Mouse (Mus musculus) embryo, embryonic 11.5 days (tissue): Measurements from ENCODE around the gene Gtf2h3.
"Not testable (repeated sequence)": the region's sequence is repeated elsewhere in the genome, so short reads cannot be mapped to it uniquely, and the experiment has no call there.

Experiments used
- DNase-seq: peaks from one replicate; pipeline ENCODE4 v3.0.0-alpha.2; 2012; ENCODE audit warnings: low read depth, low spot score

Gene Gtf2h3

DNA sequence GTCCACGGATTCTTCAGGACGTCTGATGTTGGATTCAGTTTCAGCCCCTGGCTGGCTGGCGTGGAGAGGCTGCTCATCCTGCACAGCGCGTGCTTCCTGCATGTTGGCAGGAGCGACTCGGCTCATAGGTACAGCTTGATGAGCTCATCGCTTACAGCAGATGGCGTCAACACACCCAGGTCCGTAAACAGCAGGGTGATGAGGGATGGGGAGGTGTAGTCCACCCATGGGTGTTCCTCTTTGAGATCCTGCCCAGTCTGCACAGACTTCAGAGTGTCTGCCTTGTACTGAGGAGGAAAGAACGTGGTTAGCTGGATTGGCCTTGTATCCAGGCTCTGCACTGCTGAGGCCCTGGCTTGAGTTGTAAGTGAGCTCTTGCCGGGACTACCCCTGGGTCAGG, 7.9 kb upstream of the Gtf2h3 start:
- no peak for DNase-seq

- DNase-seq = no peak
These were observed 3.5 kb upstream of the Gtf2h3 start for GRCm38 (mm10) chr5:124575467-124575866.

DNA sequence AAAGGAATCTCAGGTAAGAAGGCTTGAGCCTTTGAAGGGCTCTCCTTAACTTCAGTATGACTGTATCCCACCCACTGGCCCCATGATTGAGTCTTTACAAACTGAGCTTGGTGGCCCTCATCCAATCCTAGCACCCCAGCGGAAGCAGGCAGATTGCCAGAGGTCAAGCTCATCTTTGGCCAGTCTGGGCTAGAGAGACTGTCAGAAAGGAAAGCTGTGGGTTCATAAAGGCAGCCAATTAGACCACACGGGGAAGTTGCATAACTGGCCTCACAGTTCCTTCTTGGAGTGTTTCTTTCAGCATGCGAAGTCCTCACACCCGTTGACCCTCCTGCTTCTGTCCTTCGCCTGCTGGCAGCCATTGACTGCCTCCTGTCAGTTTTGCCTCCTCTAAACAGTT, 3.6 kb downstream of the Gtf2h3 start:
- DNase-seq = no peak

DNA sequence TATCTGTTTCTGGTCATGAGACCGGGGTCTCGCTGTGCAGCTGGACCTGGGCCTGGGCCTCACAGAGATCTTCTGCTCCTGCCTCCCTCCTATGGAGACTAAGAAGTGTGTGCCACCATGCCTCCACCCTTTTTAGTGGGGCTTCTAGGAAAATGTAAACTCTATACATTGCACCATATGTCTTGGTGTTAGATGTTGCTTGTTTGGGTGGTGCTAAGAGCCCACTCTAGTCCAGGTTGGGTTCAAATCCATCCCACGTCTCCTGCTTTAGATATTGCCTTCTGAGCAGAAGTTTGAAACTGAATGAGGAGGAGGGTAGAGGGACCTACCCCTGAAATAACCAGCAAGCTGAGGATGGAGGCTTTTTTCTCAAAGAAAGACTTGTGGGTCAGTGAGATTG, 13.8 kb downstream of the Gtf2h3 start:
- no peak for DNase-seq

DNA sequence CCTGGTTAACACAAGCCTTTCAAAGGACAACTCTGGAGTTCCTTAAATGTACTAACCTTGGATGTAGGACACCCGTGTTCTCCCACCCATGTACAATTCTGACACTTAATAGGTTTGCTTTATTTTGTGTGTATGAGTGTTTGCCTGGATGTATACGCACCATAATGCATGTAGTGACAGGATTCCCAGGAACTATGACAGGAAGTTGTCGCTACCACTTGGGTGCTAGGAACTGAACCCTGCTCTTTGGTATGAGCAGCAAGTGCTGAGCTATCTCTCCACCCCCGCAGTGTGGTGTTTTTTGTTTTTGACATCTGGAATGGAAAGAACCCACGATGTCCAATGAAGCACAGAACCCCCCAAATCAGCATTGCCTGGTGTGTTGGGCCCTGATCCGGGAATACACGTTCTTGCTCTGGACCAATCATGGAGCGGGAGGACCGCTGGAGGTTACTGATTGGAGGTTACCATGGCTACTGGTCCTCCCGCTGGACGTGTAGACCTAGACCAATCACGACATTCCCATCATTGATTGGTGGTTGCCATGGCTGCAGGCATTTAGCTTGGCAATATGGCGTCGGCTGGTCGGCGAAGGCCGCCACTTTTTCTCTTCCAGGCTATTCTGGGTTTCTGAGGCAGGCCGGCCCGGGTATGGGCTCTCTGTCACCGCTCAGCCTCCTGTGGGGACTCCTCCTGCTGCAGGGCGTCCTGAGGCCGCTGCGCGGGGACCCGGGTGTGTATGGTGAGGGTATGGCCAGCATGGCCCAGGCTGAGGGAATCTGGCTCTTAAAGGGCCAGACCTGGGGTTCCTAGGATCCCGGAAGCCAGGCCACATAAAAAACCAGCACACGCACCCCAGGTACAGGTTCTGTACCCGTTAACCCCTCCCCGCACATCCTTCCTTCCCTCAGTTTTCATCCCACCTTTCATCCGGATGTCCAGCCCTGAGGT, 19.6 kb downstream of the Gtf2h3 start:
- peak; percentile 91 for DNase-seq

GRCm38 (mm10) chr5:124599726-124600125, 20.8 kb downstream of the Gtf2h3 start:
- not testable (repeated sequence) for DNase-seq

DNA sequence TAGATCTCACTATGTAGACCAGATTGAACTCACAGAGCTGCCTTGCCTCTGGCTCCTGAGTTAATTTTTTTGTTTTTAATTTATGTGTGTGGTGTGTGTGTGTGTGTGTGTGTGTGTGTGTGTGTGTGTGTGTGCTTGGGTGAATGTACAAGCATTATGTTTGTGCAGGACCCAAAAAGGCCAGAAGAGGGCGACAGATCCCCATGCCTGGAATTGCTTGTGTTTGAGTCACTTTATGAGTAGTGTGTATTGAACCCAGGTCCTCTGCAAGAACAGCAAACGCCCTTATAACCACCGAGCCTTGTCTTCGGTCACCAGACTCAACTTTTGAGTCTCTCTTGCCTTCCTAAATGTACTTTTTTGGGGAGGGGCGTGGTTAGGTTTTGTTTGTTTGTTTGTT, 23.4 kb downstream of the Gtf2h3 start:
- DNase-seq = peak; percentile 30

- no peak for DNase-seq
These were observed 25.4 kb downstream of the Gtf2h3 start for GRCm38 (mm10) chr5:124604296-124604695.

DNA sequence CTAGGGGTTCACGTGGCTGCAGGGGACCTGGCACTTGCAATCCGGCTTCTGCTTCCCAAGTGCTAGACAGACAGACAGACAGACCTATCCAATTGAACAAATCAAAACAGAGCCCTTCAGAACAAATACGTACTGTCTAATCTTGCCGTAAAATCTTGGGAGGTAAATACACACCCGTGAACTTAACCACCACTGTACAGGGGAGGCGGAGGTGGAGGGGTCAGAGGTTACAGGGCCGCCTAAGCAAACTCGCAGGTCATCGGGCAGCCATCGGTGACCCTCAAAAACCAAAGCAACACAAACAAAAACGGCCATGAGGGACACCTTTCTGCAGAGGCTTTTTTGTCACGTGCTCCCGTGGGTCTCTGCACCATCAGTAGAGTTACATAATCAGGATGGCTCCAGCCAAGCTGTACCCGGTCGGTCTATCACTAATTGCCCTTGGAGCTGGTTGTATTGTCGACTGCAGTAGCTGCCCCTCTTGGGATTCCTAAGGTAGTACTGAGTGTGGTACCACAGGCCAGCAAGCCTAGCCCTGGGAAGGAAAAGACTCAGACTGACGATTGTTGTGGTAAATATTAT, 26.2 kb downstream of the Gtf2h3 start:
- no peak for DNase-seq

DNA sequence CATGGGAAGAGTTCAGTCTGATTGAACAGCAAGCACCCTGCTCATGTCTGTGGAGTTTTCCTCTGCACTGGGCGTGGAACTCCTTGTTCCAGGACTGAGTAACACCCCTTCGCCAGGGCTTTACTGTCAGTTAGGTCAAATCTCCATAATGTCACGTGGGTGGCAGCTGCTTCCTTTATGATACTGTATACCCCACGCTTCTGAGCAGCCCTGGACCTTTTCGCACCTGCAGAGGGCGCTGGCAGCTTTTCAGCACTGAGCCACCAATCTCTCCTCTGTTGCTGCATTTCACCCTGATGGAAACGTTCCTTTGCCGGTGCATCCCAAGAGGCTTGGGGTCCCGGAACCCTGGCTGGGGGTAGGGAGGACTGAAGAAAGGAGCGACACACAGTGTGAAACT, 32.0 kb downstream of the Gtf2h3 start:
- DNase-seq = no peak

DNA sequence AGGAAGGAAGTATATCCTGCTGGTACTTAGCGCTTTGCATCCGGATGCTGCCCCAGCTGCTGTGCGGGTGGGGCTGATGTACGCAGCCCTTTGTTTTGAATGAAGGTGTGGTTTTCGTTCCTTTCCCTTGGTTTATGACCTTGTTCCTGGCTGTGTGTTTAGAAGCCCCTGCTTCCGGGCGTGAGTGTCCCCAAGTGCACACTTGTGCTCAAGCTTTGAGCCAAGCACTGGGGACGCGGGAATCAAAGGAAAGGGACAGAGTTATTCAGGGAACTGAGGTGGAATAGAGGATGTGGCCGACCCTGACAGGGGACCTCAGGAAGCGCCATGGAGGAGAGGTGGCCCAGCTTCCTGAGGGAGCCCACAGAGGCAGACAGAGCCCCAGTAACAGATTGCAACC, 35.8 kb downstream of the Gtf2h3 start:
- DNase-seq = no peak

DNA sequence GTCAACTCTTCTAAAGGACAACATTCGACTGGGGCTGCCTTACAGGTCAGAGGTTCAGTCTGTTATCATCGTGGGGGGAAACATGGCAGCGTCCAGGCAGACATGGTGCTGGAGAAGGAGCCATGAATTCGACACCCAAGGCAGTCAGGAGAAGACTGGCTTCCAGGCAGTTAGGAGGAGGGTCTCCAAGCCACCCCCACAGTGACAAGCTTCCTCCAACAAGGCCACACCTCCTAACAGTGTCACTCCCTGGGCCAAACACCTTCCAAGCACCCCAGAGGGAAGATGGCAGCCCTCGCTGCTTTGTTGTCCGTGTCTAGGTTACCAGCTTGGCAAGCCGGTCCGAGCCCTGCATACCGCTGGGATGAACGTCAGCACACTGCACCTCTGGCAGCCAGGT, 39.8 kb downstream of the Gtf2h3 start:
- DNase-seq = no peak

- DNase-seq = no peak
These were observed 42.4 kb downstream of the Gtf2h3 start for GRCm38 (mm10) chr5:124621362-124621761.

DNA sequence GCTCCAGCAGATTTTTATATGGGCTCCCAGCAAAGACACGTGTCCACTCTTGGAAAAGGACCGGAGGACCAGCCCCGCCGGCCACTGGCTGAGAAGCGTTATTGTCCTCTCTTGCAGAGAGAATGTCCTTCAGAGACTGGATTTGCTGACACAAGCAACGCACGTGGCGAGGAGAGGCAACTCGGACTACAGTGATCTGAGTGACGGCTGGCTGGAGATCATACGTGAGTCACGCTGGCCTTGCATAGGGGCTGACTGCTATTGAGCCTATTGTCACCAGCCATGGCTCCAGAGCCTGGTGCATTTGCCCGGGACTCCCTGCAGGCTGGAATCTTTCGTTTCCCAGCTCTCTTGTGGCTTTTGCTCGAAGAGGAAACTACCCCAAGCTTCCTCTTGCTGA, 44.0 kb downstream of the Gtf2h3 start:
- no peak for DNase-seq

- DNase-seq = no peak
These were observed 45.4 kb downstream of the Gtf2h3 start for GRCm38 (mm10) chr5:124624291-124624690.

DNA sequence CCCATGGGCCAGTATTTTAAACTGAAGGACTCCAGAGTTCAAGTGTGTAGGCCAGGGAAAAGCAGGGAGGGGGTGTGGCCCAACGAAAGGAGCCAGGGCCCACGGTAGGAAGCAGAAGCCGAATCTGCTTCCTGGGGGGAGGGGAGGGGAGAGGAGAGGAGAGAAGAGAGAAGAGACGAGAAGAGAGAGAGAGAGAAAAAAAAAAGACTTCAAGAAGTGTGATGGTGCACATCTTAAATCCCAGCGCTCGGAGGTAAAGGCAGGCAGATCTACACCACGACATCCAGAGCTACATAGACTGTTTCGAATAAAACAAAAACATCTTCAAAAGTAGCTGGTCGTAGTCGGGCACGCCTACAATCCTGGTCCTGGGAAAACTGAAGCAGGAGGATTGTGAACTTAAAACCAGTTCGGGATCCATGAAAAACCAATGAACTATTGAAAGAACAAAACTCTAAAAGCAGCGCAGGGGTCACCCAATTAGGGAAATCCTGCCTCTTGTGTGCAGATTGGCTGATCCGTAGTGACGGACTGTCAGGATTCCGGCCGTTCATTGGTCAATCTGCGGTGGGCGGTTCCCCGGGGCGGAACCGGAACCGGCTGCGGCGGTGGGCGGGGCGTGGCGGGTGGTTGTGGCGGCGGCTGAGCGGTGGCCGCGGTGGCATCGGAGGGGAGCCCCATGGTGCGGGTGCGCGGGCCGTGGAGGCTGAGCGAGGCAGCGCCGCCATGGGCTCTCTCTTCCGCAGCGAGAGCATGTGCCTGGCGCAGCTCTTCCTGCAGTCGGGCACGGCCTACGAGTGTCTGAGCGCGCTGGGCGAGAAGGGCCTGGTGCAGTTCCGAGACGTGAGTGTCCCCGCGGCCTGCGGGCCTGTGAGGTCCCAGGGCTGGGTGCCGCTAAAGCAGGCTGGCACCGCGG, 49.8 kb downstream of the Gtf2h3 start, which contains the start of gene Atp6v0a2:
TSS of gene Atp6v0a2 (plus strand) at position 129 of the 916 bp plus-strand sequence.
- peak; percentile 83 for DNase-seq

DNA sequence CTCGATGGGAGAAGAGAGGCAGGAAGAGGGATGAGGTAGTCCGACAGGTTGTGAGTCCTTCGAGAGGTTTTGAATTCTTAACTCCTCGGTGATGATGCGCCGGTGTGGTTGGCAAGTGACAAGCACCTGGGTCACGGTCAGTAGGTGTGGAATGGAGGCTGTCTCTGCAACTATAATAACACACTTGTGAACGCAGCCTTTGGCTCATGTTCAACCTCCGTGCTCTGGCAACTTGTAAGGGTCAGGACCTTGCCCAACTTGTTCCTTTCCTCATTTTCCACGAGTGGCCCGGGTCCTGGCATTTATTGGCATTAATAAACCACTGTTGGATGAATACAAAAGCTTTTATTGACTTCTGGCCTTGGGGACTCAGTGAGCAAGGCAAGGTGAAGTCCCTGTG, 50.7 kb downstream of the Gtf2h3 start:
- no peak for DNase-seq

- DNase-seq = no peak
These were observed 52.7 kb downstream of the Gtf2h3 start for GRCm38 (mm10) chr5:124631685-124632084.

DNA sequence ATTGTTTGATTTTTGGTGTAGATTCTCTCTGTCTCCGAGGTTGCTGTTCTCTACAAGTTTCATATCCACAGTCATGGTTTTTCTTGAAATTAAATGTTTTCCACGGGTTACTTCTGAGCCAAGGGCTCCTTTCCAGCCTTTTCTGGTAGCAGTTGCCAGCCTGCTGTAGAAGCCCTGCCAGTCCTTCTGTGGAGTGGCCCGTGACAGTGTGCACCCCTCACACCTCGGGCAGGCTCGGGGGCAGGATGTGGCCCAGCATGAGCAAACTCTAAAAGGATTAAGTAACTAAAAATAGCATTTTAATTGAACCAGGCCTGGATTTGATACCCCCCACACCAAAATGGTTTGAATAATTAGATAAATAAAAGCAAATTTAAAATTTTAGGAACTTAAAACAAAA, 53.5 kb downstream of the Gtf2h3 start:
- DNase-seq = no peak

- no peak for DNase-seq
These were observed 54.5 kb downstream of the Gtf2h3 start for GRCm38 (mm10) chr5:124633425-124633824.

GRCm38 (mm10) chr5:124635068-124635467, 56.1 kb downstream of the Gtf2h3 start:
- DNase-seq = not testable (repeated sequence)

DNA sequence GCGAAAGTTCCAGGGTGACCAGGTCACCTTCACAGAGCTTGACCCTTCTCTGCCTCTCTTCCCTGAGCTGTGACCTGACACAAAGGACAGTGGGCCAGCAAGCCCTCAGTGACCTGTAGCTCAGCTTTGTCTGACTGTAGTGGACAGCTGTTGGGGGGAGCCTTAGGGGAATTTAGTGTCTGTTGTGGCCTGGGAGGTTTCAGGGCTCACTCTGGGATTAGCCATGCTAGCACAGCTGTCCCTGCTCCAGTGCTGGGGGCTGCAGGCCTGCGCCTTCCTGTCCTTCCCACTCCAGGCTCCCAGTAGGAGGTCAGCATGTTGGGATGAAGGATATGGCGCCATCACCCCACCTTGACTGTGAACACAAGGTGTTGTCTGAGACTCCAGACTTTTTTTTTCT, 57.2 kb downstream of the Gtf2h3 start:
- DNase-seq = no peak
